Mouse (Mus musculus) G1E (cell line): ENCODE results near the gene Ramp1. TPM values are rescaled to one million over a fixed set of nuclear protein-coding genes. Genes with fewer than 3 reads are reported as not detected.

Source experiments
- ATAC-seq: 2 replicates; pipeline ENCODE4 v1.8.0; 2016; ENCODE audit warnings: mild to moderate bottlenecking; ENCODE audit not compliant: insufficient number of reproducible peaks, poor library complexity, low FRiP score, severe bottlenecking; ENCODE audit errors: extremely low read depth
- DNase-seq: peaks from one replicate; pipeline ENCODE4 v3.0.0; 2012; ENCODE audit warnings: low spot score
- H3K27me3 ChIP-seq: 2 replicates; pipeline ENCODE4 v1.6.1; 2012; ENCODE audit warnings: mild to moderate bottlenecking, low read length, inconsistent platforms; ENCODE audit not compliant: insufficient read depth
- H3K36me3 ChIP-seq: replicated peaks from 2 replicates; pipeline ENCODE3; 2012; ENCODE audit warnings: mild to moderate bottlenecking, inconsistent platforms
- H3K4me1 ChIP-seq: 2 replicates; pipeline ENCODE4 v1.6.1; 2012; ENCODE audit warnings: low read depth, low read length, inconsistent platforms, mixed read lengths; ENCODE audit not compliant: insufficient read depth
- H3K4me3 ChIP-seq: 2 replicates; pipeline ENCODE4 v1.5.1; 2012; ENCODE audit warnings: low read depth, mild to moderate bottlenecking, inconsistent platforms, low read length, moderate library complexity, mixed read lengths
- H3K9me3 ChIP-seq: replicated peaks from 2 replicates; pipeline ENCODE4 v1.6.1; 2012; ENCODE audit warnings: inconsistent platforms
- CTCF ChIP-seq: IDR thresholded peaks from 2 replicates; pipeline ENCODE4 v1.5.1; 2012; ENCODE audit warnings: low read depth, low read length, inconsistent platforms, mixed read lengths
- GATA1 ChIP-seq: IDR thresholded peaks from 2 replicates; pipeline ENCODE4 v1.6.1; 2012; ENCODE audit warnings: borderline replicate concordance, low read length, inconsistent platforms, mixed read lengths
- GATA2 ChIP-seq: IDR thresholded peaks from 2 replicates; pipeline ENCODE4 v1.6.1; 2012; ENCODE audit warnings: low read depth, low read length, inconsistent platforms, borderline replicate concordance
- POLR2AphosphoS5 ChIP-seq: IDR thresholded peaks from 2 replicates; pipeline ENCODE4 v1.6.1; 2012; ENCODE audit warnings: low read depth, low read length, inconsistent platforms; ENCODE audit not compliant: insufficient replicate concordance
- TAL1 ChIP-seq: conservative IDR thresholded peaks from 2 replicates; pipeline ENCODE4 v1.6.1; 2012; ENCODE audit warnings: low read depth, low read length, inconsistent platforms, mixed read lengths
- polyA plus RNA-seq: library from polyadenylated mRNA; stranded (reverse); fragments of >175 nt; gene quantifications from 2 replicates; pipeline ENCODE4 v1.2.3, GENCODE M21; 2012
- total RNA-seq, 2 experiments: library from RNA; stranded (forward) in 1 of 2; stranded (reverse) in 1 of 2; fragments of 200-1000 nt in 1 of 2; fragments of >200 nt in 1 of 2; fragmentation: Nextera tagmentation in 1 of 2; gene quantifications; 2 replicates each; pipeline ENCODE4 v1.2.3; 2014 to 2017

The Ramp1 gene
- total RNA-seq (2014; fragmentation: Nextera tagmentation), result not detected in 2 replicates
- 0.11 TPM in 1 of 2 replicates, not detected in the other for total RNA-seq (2017)
- polyA plus RNA-seq, result 0.02 and 0.10 TPM in 2 replicates

DNA sequence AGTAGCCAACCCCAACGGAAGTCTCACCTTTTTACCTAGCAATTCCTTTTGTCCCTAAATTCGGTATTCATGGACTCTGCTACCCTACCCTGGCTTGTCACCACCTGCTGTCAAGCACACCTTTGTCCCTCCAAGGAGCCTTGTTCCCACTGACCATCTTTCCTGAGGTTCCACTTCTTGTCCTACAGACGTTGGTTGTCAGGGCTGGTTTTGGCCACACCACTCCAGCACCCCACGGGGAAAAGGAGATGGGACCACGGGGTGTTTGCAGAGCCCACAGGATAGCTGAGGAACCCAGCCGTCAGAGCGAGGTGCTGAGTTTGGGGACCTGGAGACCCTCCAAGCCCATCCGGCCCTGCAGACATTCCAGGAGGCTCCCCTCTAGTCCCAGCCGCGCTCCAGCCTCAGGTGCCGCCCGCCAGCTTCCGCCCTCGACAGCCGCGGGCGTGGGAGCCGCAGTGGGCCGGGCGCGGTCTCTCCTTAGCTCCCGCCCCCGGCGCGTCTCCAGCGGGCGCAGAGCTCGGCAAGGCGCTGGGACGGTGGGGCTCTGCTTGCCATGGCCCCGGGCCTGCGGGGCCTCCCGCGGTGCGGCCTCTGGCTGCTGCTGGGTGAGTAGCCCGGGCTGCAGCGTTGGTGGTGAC lies at the start of gene Ramp1:
TSS of gene Ramp1 (plus strand) at position 290 of the 641 bp plus-strand sequence.
- Histone ChIP-seq H3K27me3 (no peaks in the 10 kb centered on the region), H3K4me3 (no peak within 1 kb of the TSS), H3K9me3 (peaks cover 31% of the 10 kb centered on the region), H3K4me1 (no peaks in the 10 kb centered on the region), H3K36me3 (no peaks in the 10 kb centered on the region)
- ATAC-seq (no peak), DNase-seq (no peak)
- TF ChIP-seq POLR2AphosphoS5 (no peak), CTCF (no peak), GATA2 (no peak), TAL1 (no peak), GATA1 (no peak)

DNA sequence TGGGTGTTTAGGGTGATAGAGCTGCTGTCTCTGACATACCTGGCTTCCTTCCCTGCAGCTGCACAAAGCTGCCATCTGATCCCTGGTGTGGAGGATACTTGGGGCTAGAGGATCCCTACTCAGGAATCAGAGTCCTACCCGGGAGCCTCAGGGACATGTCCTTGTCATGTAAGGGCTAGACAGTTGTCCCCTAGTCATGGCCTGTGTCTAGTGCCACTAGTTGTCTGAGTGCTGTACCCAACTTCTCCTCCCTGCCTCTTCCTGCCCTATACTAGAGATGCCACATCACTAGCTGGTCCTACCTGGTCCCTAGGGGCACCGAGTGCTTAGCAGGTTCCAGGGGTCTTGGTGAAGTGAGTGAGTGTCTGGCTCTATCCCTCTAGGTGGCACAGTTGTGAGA lies 42.6 kb upstream of the Ramp1 start:
- no peak for DNase-seq

DNA sequence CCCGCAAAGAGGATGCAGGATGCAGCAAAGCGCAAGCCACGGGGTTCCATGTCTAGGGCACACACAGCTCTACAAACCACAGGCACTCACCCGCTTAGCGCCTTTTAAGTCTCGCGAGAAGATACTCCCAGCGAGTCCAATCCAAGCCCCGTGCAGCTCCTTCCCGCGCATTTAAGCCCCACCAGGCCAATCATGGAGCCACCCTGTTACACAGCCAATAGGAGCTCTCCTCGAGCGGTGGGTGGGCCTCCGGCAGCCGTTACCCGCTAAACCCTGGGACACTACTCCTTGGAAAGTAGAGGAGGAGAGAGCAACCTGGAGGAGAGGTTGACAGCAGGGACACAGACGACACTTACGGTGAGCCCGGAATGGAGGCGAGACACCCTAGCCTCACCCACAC lies 34.8 kb upstream of the Ramp1 start, which contains the start of gene Rbm44:
TSS of gene Rbm44 (plus strand) at position 277 of the 400 bp plus-strand sequence.
- Histone ChIP-seq H3K36me3 (no peaks in the 10 kb centered on the region), H3K27me3 (no peaks in the 10 kb centered on the region), H3K9me3 (peaks cover 8% of the 10 kb centered on the region), H3K4me1 (no peaks in the 10 kb centered on the region), H3K4me3 (no peak within 1 kb of the TSS)
- ATAC-seq (no peak), DNase-seq (no peak)
- no peak for TF ChIP-seq CTCF
- no peak for TF ChIP-seq POLR2AphosphoS5
- no peak for TF ChIP-seq GATA1
- no peak for TF ChIP-seq TAL1
- TF ChIP-seq GATA2, result no peak

More for the DNA sequence above, 42.6 kb upstream of the Ramp1 start:
- Histone ChIP-seq H3K4me3 (no peak overlapping the region), H3K36me3 (no peaks in the 10 kb centered on the region), H3K27me3 (no peaks in the 10 kb centered on the region), H3K4me1 (no peaks in the 10 kb centered on the region), H3K9me3 (peaks cover 20% of the 10 kb centered on the region)
- TF ChIP-seq GATA2 (no peak), GATA1 (no peak), TAL1 (no peak), POLR2AphosphoS5 (no peak), CTCF (no peak)
- ATAC-seq, result no peak

DNA sequence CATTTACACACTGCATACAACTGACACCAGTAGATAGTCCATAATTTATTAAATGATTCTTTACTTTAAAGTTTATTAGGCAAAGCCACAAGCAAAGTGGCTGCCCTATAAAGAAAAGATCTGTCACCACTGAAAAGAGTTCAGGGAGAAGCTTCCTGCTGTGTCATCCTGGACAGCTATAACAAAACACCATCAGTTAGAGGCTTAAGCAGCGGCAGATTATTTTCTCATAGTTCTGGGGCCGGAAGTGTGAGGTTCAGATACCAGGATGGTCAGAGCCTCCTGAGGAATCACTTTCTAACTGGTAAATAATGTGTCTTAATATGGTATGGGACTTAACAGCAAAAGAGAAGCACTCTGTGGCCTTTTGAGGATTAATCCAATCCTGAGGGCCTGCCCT lies 28.1 kb upstream of the Ramp1 start:
- TF ChIP-seq TAL1 (no peak), CTCF (no peak), GATA2 (no peak), POLR2AphosphoS5 (no peak), GATA1 (no peak)
- ATAC-seq (no peak), DNase-seq (no peak)
- H3K4me3 ChIP-seq, result no peak overlapping the region
- H3K27me3 ChIP-seq, result no peaks in the 10 kb centered on the region
- no peaks in the 10 kb centered on the region for H3K4me1 ChIP-seq
- H3K9me3 ChIP-seq, result no peaks in the 10 kb centered on the region
- no peaks in the 10 kb centered on the region for H3K36me3 ChIP-seq

DNA sequence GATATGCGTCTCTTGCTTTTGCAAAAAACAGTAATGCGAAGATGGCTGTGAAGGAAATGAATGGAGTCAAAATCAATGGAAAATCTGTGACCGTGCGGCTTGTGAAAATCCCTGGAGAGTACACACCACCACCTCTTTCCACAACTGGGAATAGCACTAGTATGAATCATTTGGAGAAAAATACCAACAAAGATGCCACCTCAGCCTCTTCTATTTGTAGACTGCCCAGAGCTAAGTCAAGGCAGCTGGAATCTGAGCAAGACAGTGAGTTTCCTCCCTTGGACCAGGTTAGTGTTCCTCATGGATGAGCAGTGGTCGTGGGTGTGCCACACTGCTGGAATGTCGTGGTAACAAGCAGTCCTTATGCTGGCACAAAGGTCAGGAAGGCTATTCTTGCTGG lies 12.8 kb upstream of the Ramp1 start:
- Histone ChIP-seq H3K27me3 (no peaks in the 10 kb centered on the region), H3K9me3 (no peaks in the 10 kb centered on the region), H3K36me3 (no peaks in the 10 kb centered on the region), H3K4me1 (no peaks in the 10 kb centered on the region), H3K4me3 (no peak overlapping the region)
- ATAC-seq (no peak), DNase-seq (no peak)
- TF ChIP-seq CTCF (no peak), POLR2AphosphoS5 (no peak), GATA1 (no peak), TAL1 (no peak), GATA2 (no peak)

DNA sequence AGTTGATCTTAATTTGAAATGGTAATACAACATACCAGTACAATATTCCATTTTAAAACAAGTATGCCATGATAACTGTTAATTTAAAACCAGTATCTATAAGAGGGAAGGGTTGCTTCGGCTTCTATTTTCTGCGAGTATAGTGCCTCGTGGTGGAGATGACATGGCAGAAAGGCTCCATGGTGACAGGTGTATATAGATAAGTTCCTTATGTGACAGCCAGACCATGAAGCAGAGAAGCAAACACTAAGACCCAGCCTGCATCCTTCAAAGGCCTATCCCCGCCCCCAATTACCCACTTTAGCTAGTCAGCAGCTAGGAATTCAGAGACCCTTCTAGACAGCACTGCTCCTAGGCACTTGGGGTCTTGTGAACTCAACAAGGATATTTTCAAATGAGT lies 10.5 kb upstream of the Ramp1 start:
- H3K27me3 ChIP-seq, result no peaks in the 10 kb centered on the region
- H3K9me3 ChIP-seq, result no peaks in the 10 kb centered on the region
- no peak overlapping the region for H3K4me3 ChIP-seq
- TF ChIP-seq GATA1 (no peak), TAL1 (no peak), CTCF (no peak), POLR2AphosphoS5 (no peak), GATA2 (no peak)
- no peaks in the 10 kb centered on the region for H3K36me3 ChIP-seq
- no peak for ATAC-seq
- DNase-seq, result no peak
- no peaks in the 10 kb centered on the region for H3K4me1 ChIP-seq
